Mouse (Mus musculus) left cerebral cortex, postnatal 14 days (tissue): ENCODE measurements around the gene Trabd. TPM values are rescaled to one million over a fixed set of nuclear protein-coding genes. Genes with fewer than 3 reads are reported as not detected.

Experiments used
- DNase-seq, 2 experiments: peaks; one replicate each; pipeline ENCODE4 v3.0.0; 2021 to 2022; ENCODE audit warnings: low spot score in 2 of 2, mixed read lengths in 1 of 2
- intact Hi-C: fragments of 180-260 bp; cut with DNase I; formaldehyde crosslinking; loops from one replicate; pipeline ENCODE4 v1.15.1; 2025
- long read RNA-seq, 2 experiments: library from polyadenylated mRNA; stranded (forward); transcript quantifications; one replicate each; pipeline ENCODE4 v2.0.0; 2021
- total RNA-seq, 2 experiments: library from RNA; stranded (reverse); gene quantifications; 2 replicates each; pipeline ENCODE4 v1.2.3; 2021

The Trabd gene
- total RNA-seq = 10 to 100 TPM; 14.0 to 15.9 TPM
- long read RNA-seq, experiment 1, transcript Trabd-201 (10 exons, 2,439 nt) = major isoform, 15 of 25 reads
- long read RNA-seq, experiment 1, partial matches to known transcripts = 1 of 25 reads
- long read RNA-seq, experiment 1, other reads (novel, unspliced or antisense) = 4 of 25 reads
- long read RNA-seq, experiment 2, transcript Trabd-201 (10 exons, 2,439 nt) = major isoform, 16 of 25 reads
- long read RNA-seq, experiment 2, partial matches to known transcripts = 3 of 25 reads
- long read RNA-seq, experiment 2, other reads (novel, unspliced or antisense) = 2 of 25 reads

DNA sequence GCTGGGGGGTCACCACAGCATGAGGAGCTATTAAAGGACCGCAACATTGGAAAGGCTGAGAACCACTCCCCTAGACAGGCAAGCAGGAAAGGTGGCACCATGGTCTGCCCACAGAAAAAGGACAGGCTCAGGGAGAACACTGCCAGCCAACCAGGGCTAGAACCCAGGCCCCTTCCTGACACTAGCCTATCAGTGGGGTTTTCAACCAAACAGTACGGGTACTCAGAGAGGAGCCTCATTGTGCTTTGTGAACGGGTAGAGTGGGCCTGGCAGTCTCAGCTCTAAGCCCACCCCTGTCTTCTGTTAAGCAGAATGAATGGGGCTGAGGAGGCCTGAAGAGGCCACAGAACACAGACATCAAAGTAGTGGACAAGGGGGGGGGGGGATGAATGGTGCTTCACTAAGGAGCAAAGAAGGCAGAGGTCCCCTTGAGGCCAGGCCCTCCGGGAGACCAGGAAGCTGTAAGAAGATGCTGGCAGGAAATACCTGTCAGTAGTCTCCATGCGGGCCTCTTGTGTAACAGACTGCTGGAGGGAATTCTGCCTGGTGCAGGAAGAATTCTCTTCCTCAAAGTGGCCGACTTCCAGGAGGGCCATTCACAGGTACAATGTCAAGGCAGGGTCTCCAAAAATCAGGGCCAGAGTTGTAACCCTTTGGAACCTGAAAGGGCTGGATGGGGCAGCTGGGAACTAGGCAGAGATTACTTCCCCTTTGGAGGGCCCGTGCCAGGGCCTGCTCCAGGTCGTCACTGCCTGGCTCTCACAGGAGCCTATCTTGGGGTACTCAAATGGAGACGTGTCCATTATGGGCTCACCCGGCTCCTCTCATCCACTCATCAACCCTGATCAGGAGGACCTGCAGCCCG, at the start of gene Trabd:
Gene Trabd (plus strand): TSS at position 512 of the 865 bp plus-strand sequence.
- DNase-seq = no peak
- intact Hi-C loops = no loop called here

DNA sequence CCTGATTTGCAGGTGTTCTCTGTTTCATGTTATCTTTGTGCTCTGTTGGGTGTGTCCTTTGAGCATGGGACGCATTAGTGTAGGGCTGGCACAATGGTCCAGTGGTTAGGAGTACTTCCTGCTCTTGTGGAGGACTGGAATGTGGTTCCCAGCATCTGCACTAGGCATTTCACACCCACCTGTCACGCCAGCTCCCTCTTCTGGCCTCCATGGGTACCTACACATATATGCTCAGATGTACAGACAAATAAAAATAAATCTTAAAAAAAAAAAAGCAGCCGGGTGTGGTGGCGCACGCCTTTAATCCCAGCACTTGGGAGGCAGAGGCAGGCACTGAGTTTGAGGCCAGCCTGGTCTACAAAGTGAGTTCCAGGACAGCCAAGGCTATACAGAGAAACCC, 30.5 kb upstream of the Trabd start:
- intact Hi-C loops = no loop called here
- DNase-seq = no peak

DNA sequence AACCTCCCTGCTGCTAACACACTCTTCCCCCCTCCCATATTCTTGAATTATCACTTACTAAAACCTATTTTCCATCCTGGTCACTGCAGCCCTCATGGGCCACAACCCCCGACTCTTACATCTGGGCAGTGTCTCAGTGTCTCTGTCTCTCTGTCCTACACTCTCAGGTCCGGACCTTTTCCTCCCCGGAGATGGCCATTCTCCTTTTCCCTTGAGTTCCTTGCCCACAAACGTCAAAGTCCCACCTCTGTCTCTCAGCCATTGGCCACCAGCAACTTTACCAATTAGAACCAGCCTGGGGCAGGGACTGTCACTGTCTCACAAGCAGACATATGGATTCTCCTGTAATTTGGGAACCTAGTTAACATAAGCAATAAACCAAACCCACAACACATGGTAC, 28.6 kb upstream of the Trabd start:
- intact Hi-C loops = no loop called here
- no peak for DNase-seq

DNA sequence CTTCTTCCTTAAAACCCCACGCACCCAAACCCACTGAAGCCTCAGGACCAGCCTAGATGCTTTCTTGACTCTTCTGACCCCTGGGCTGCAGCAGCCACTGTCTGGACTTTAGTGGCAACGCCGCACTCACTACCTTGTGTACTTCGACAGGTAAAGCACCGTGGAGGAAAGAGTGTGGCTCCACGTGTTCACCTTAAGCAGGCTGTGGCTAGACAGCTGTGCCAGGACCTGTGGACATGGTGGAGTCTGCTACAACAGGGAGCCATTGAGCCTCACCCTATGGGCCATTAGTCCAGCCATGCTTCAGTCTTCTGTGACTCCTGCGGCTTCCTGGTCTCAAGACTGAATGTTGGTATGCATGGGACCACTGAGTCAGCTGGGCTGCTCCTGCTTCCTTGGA, 20.3 kb upstream of the Trabd start:
- intact Hi-C loops = no loop called here
- no peak for DNase-seq

DNA sequence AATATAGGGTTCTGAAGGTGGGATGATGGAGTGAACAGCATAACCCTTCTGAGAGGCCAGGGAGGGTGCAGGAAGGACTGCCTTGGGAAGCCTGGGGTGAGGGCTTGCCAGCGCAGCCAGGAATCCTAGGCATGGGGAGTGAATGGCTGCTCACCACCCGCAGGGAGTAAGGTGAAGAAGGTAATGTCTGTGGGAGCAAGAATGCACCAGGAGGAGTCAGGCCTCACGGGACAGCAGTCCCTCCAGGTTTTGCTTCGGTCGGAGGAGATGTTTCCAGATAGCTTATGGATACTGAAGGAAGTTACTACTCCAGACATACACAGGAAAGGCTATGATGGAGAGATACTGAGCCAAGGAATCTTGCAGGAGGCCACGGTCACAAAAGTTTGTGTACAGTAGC, 16.2 kb upstream of the Trabd start:
- intact Hi-C loops = no loop called here
- no peak for DNase-seq

DNA sequence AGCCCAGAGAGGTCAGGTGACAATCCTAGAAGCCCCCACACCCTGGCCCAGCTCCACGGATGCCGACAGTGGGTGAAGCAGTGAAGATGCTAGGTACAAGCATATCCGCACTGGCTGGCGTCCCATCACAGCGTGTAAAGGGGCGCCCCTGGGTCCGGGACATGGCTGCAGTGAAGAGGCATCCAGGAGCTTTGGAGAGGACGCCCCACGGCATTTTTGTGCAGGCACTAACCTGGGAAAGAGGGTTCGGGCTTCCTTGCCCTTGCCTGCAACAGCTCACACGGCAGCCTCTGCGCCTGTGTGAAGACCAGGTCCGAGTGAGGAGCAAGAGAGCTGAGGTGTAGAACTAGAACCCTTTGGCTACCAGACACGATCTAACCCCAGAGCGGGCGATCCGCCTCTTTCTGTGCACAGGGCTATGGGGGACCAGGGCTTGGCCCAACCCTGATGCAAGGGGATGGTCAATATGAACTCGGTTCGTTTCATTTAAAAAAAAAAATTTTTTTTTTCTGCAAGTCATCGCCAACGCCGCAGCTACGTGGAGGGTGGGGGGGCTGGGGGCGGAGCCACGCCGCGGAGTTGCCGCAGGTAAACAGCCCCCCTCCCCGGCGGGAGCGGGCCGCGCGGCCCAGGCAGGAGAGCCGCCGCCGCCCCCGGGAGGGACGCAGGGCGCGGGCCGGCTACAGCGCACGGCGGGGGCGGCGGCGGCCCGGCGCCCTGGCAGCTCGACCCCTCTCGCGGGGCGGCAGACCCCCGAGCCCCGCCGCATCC, 15.6 kb upstream of the Trabd start, which contains the start of gene Panx2:
Gene Panx2 (plus strand): TSS at position 574 of the 771 bp plus-strand sequence.
- peak; percentile 37 to 55 for DNase-seq
- intact Hi-C loops = no loop called here

DNA sequence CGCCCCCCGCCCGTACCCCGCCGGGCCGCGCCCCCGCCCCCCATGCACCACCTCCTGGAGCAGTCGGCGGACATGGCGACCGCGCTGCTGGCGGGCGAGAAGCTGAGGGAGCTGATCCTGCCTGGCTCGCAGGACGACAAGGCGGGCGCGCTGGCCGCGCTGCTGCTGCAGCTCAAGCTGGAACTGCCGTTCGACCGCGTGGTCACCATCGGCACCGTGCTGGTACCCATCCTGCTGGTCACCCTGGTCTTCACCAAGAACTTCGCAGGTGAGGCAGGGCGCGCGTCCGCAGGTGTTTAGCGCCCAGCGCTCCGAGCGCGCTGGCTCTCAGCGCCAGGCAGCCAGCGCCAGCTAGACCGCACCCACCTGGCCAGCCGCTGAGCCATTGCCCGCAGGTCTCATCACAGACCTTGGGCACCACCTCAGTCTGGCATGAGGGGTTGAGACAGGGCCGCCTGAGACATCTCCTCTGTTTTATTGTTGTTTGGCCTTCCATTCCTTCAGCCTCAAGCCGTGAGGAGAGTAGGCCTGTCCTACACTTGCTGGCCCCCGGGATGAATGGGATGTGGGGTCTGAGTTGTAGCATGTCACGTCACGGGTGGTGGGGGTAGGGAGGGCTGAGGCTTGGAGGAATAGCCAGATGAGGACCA, 14.8 kb upstream of the Trabd start:
- peak in 1 of 2 experiments; percentile 46 for DNase-seq

DNA sequence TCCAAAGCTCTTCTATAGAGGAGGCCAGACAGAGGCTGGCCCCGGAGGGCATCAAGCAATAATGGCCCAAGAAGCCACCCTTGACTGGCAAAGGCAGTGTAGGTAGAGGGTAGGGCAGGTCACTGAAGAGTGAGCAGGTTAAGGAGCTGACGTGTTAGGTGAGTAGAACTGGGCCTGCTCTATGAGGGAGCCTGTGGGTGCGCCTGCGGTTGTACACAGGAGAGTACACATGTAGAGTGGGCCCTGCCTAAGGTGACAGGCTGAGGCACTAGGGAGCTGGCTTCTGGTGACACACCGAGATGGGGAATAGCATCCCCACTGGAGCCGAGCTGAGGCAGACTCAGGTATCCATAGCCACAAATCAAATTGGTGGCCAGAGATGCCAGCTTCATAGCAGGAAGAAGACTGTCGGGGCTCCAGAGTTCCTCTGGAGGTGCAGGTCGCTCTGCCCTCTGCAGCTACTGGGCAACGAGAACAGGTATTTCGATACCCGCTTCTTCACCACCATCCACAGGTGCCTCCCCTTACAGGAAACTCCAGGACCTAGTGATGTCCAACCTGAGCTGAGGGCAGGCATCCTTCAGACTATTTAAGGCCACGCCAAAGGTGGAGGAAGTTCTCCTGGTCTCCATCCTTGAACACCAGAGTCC, 14.0 kb upstream of the Trabd start:
- intact Hi-C loops = loop anchor here (5.0 kb wide), 1 partner anchor 64 kb away; no protein-coding TSS in a partner anchor
- DNase-seq = peak in 1 of 2 experiments; percentile 5

More for the DNA sequence above, 14.8 kb upstream of the Trabd start:
- intact Hi-C loops = loop anchor here (5.0 kb wide), 1 partner anchor 63 kb away; no protein-coding TSS in a partner anchor

DNA sequence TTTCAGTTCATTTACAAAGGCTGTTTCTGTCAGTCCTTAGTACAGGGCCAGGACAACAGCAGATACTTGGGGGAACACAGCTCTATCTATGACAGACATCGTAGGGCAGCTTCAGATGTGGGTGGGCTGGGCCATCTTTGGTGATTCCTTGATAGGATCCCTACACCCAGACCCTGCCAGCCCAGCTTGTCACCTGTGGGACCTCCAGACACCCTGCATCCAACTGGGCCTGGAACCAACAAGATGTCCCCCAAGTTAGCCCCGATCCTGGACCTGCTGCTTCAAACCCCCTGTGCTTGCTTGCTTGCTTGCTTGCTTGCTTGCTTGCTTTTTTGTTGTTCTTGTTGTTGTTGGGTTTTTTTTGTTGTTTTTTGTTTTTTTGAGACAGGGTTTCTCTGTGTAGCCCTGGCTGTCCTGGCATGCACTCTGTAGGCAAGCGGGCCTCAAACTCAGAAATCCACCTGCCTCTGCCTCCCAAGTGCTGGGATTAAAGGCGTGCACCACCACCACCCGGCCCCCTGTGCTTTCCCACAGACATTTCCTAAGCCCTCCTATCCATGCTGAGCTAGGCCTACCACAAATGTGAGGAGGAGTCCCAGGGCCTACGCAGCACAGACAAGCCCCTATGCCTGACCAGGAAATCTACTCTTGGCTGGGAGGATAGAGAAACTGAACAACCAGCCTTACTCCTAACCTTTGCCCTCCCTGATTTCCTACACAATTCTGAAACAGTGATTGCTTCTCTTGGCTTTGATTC, 13.0 kb upstream of the Trabd start:
- DNase-seq = no peak
- intact Hi-C loops = loop anchor here (5.0 kb wide), 1 partner anchor 65 kb away; no protein-coding TSS in a partner anchor

DNA sequence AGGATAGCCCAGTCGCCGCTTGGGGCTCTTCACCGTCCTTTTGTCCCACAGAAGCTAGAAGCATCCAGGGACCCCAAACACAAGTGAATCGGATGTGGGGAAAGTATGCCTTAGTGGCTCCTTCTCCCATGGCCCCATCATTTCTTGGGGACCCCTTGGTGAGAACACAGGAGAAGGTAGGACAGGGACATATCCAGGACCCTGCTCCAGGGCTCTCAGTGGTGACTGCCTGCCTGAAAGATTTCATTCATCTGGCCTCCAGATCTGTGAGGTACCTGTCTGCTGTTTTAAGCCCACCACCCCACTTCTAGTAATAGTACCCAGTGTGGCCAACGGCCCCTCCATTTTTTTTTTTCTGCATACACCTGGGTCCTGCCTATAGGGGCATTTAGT, 12.4 kb upstream of the Trabd start:
- DNase-seq = no peak
- intact Hi-C loops = loop anchor here (5.0 kb wide), 1 partner anchor 65 kb away; no protein-coding TSS in a partner anchor

DNA sequence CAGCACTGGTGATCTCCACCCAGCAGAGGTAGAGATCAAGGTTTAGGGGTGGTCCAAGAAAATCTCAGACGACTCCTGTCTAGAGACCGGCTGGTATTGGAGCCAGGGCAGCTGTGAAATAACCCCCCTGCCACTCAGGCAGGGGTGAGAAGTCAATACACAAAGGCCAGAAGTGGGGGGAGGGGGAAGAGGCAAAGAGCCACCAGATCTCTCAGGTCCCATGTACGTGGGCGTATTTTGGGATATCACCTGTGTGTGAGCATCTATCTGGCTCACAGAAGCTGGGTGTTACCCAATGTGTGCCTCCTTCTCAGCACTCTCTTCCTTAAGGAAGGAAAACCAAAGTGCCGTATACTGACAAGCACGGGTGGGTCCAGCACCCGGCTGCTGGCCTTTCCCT, 11.9 kb upstream of the Trabd start:
- intact Hi-C loops = loop anchor here (5.0 kb wide), 1 partner anchor 66 kb away; no protein-coding TSS in a partner anchor
- DNase-seq = no peak

DNA sequence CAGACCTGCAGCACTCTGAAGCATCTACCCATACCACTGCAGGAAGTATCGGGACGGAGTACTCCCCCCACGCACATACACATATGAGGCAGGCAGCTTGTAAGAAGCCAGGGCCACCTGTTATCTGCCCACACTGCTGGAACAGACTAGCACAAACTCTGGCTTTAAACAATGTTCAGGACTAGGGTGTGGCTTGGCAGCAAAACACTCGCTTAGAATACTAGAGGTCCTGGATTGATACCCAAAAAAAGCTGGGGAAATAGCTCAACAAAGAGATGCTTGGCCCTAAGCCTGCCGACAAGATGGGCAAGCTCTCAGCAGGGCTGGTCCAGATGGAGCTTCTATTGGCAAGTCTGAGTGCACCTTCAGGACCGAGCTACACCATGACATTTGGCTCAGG, 11.4 kb upstream of the Trabd start:
- intact Hi-C loops = loop anchor here (5.0 kb wide), 1 partner anchor 66 kb away; no protein-coding TSS in a partner anchor
- DNase-seq = peak; percentile 52 to 64

DNA sequence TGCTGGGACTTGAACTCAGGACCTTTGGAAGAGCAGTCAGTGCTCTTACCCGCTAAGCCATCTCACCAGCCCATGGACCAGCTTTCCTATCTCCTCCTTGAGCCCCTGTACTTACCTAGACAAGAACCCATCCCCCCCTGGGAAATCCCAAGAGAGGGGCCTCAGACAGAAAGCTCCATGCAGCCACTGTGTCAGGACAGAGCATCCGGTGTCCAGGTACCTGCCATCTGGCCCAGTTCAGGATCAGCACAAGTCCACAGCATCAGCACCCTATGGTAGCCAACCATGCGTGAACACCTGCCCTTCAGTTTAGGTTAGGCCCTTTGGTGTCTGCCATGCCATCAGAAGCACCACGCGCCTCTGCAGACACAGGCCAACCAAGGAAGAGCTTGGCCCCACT, 10.0 kb upstream of the Trabd start:
- intact Hi-C loops = loop anchor here (5.0 kb wide), 1 partner anchor 68 kb away; no protein-coding TSS in a partner anchor
- DNase-seq = no peak

DNA sequence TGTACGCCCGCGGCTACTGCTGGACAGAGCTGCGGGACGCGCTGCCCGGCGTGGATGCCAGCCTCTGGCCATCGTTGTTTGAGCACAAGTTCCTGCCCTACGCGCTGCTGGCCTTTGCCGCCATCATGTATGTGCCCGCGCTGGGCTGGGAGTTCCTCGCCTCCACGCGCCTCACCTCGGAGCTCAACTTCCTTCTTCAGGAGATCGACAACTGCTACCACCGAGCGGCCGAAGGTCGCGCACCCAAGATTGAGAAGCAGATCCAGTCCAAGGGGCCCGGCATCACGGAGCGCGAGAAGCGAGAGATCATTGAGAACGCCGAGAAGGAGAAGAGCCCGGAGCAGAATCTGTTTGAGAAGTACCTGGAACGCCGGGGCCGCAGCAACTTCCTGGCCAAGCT, 7.3 kb upstream of the Trabd start:
- DNase-seq = no peak
- intact Hi-C loops = no loop called here

DNA sequence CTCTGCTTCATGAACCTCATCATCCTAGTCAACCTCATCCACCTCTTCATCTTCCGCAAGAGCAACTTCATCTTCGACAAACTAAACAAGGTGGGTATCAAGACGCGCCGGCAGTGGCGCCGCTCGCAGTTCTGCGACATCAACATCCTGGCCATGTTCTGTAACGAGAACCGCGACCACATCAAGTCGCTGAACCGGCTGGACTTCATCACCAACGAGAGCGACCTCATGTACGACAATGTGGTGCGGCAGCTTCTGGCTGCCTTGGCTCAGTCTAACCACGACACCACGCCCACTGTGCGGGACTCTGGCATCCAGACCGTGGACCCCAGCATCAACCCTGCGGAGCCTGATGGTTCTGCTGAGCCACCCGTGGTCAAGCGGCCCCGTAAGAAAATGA, 6.7 kb upstream of the Trabd start:
- no peak for DNase-seq
- intact Hi-C loops = no loop called here

DNA sequence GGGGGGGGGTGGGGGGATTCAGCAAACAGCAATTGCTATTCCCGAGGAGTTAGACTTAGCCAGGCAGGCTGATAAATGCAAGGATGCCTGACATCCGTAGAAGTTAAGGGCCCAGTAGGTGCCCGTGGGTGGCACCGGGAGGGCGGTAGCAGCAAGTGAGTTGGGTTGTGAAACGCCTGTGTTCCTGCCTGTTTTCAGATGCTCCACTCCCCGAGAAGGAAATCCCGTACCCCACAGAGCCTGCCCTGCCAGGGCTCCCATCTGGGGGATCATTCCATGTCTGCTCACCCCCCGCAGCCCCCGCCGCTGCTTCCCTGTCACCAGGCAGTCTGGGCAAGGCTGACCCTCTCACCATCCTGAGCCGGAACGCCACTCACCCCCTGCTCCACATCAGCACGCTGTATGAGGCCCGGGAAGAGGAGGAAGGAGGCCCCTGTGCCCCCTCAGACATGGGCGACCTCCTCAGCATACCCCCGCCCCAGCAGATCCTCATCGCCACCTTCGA, 5.5 kb upstream of the Trabd start:
- no peak for DNase-seq
- intact Hi-C loops = no loop called here

DNA sequence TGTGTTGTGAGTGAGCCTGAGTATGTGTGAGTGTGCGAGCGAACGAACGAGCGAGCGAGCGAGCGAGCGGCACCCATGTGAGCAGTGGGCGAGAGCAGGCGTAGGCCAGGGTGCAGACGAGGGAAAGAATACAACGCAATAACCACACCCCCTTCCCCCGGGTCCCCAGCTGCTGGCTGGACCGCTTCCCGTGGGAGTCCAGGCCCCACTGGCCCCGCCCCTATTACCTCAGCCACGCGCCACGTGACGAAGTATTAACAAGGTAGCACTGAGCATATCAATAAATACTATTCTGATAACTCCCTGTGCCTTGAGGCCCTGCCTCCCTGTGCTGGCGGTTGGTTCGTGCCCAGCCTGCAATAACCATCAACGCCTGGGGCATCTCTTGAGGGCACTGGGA, 4.3 kb upstream of the Trabd start:
- DNase-seq = no peak
- intact Hi-C loops = no loop called here
